Mouse (Mus musculus) heart, adult 2 months (tissue): ENCODE results near the gene Ebf1.

Experiments used
- CTCF ChIP-seq: fragments of 200-600 bp; IDR thresholded peaks from 2 replicates; pipeline ENCODE4 v1.8.1; 2022; ENCODE audit warnings: antibody characterized with exemption, mild to moderate bottlenecking, moderate library complexity
- EP300 ChIP-seq: fragments of 200-500 bp; IDR thresholded peaks from 2 replicates; pipeline ENCODE4 v1.6.1; 2011; ENCODE audit warnings: low read depth, low read length, control low read depth; ENCODE audit not compliant: insufficient read depth

DNA sequence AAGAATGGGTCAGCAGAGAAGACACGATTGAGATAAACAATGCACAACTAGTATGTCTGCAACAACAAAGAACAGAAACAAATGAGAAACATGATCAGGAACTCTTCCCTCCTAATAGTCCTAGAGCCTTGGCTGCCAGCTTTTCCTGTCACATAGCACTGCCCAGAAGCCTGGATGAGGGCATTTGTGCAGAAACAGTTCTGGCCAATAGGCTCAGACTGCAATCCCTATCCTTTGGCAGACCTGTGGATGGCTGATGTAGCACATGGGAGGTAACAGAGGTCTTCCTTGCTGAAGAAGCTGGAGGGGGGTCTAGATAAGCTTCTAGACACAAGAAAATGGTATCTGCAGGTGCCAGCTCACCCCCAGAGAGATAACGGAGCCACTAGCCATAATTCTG, 64.2 kb downstream of the Ebf1 start:
- TF ChIP-seq CTCF (no peak), EP300 (no peak)
